Mouse (Mus musculus) kidney, postnatal 0 days (tissue): ENCODE measurements around the gene Kremen2. TPM values are rescaled to one million over a fixed set of nuclear protein-coding genes. Genes with fewer than 3 reads are reported as not detected.

ENCODE experiments used
- ATAC-seq: fragments of 200-750 bp; cut with Nextera tagmentation; replicated peaks from 2 replicates; pipeline ENCODE4 v1.8.0; 2017; ENCODE audit warnings: low read depth, moderate number of reproducible peaks, moderate TSS enrichment, moderate library complexity; ENCODE audit not compliant: low FRiP score
- DNase-seq: peaks from one replicate; pipeline ENCODE4 v3.0.0-alpha.2; 2016; ENCODE audit warnings: low spot score
- H3K27ac ChIP-seq: fragments of 300-500 bp; sonication (generic); 2 replicates; pipeline ENCODE4 v1.5.1; 2014; ENCODE audit warnings: mild to moderate bottlenecking
- H3K27me3 ChIP-seq: fragments of 300-500 bp; sonication (generic); 2 replicates; pipeline ENCODE4 v1.6.1; 2014; ENCODE audit warnings: low read length, mixed read lengths; ENCODE audit not compliant: insufficient read depth
- H3K36me3 ChIP-seq: fragments of 300-500 bp; sonication (generic); 2 replicates; pipeline ENCODE4 v1.6.1; 2014; ENCODE audit warnings: low read length, mixed read lengths; ENCODE audit not compliant: insufficient read depth
- H3K4me1 ChIP-seq: fragments of 300-500 bp; sonication (generic); replicated peaks from 2 replicates; pipeline ENCODE4 v1.6.1; 2014; ENCODE audit warnings: antibody characterized with exemption, low read length, mixed read lengths; ENCODE audit not compliant: insufficient read depth
- H3K4me2 ChIP-seq: fragments of 300-500 bp; sonication (generic); 2 replicates; pipeline ENCODE4 v1.6.1; 2014; ENCODE audit warnings: mild to moderate bottlenecking, low read length, moderate library complexity, mixed read lengths
- H3K4me3 ChIP-seq: fragments of 300-500 bp; sonication (generic); replicated peaks from 2 replicates; pipeline ENCODE4 v1.5.1; 2014; ENCODE audit warnings: low read depth, low read length
- H3K9ac ChIP-seq: fragments of 300-500 bp; sonication (generic); 2 replicates; pipeline ENCODE4 v1.6.1; 2014; ENCODE audit warnings: low read depth, low read length
- H3K9me3 ChIP-seq: fragments of 300-500 bp; sonication (generic); replicated peaks from 2 replicates; pipeline ENCODE4 v1.6.1; 2016; ENCODE audit warnings: low read length, inconsistent platforms, mixed read lengths
- CTCF ChIP-seq: IDR thresholded peaks from 2 replicates; pipeline ENCODE4 v1.5.1; 2016; ENCODE audit warnings: antibody characterized with exemption, low read depth, mild to moderate bottlenecking, moderate library complexity
- WGBS: fragments of 180-500 bp; shearing (Covaris S2); extraction: QIAGEN DNeasy Blood & Tissue Kit; methylation state at CpG from one replicate; pipeline ENCODE4 v1.1.7; 2014; 5-methylcytosine and 5-hydroxymethylcytosine counted together
- polyA plus RNA-seq: library from polyadenylated mRNA; unstranded; fragments of >200 nt; fragmentation: Nextera tagmentation; extraction: Ambion mirVana; gene quantifications from 2 replicates; pipeline ENCODE4 v1.2.1, GENCODE M21; 2015

The Kremen2 gene
- polyA plus RNA-seq, 1 experiment from 2014 or later: 0.29 TPM

DNA sequence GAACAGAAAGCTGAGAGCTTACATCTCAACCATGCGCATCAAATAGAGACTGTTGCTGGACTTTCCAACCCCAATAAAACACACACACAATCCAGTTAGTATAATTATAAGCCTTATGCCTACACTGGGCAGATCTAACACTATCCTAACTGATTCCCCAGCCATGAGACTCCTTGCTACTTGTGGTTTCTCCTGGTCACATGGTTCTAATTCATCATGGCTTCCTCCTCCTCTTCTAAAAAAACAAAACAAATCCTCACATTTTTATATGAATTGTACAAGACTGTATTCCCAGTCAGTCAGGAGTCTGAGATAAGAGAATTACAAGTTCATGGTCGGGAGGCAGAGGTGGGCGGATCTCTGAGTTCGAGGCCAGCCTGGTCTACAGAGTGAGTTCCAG lies 43.3 kb upstream of the Kremen2 start:
- Histone ChIP-seq H3K4me3 (no peak overlapping the region), H3K27me3 (no peaks in the 10 kb centered on the region), H3K9me3 (no peaks in the 10 kb centered on the region), H3K27ac (no peak overlapping the region), H3K4me1 (peaks cover 2% of the 10 kb centered on the region; the same call in 1 of the 2 replicates), H3K4me2 (no peak overlapping the region), H3K9ac (no peak overlapping the region), H3K36me3 (no peaks in the 10 kb centered on the region)
- TF ChIP-seq CTCF: no peak
- DNase-seq (no peak), ATAC-seq (no peak)
- 87% methylated on average over 4 of the region's 4 CpGs for WGBS

DNA sequence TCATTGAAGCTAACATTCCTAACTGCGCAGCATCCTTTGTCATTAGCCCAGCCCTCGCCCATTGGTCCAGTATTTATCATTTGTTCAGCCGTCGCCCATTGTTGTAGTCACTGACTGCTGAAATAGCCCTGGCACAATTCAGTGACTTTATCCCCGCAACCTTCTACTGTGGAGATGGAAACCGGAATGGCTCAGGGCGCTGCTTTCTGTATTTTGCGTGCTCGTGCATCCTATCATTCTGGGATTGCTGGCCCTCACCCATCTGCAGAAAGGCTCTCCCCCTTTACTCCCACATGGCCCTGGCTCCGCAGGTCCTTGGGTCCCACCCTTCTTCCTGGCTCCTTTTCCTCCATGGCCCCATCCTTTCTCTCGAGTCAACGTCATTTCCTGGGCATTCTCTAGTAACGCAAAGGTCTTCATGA lies 40.9 kb upstream of the Kremen2 start:
- Histone ChIP-seq H3K9me3 (no peaks in the 10 kb centered on the region), H3K27me3 (no peaks in the 10 kb centered on the region), H3K27ac (no peak overlapping the region), H3K4me3 (peak overlapping the region; percentile 46), H3K36me3 (no peaks in the 10 kb centered on the region), H3K4me1 (peaks cover 2% of the 10 kb centered on the region; the same call in 1 of the 2 replicates), H3K4me2 (peak overlapping the region; percentile 88), H3K9ac (no peak overlapping the region)
- DNase-seq (peak; percentile 49), ATAC-seq (no peak)
- 10% methylated on average over 13 of the region's 13 CpGs for WGBS
- TF ChIP-seq CTCF: no peak

DNA sequence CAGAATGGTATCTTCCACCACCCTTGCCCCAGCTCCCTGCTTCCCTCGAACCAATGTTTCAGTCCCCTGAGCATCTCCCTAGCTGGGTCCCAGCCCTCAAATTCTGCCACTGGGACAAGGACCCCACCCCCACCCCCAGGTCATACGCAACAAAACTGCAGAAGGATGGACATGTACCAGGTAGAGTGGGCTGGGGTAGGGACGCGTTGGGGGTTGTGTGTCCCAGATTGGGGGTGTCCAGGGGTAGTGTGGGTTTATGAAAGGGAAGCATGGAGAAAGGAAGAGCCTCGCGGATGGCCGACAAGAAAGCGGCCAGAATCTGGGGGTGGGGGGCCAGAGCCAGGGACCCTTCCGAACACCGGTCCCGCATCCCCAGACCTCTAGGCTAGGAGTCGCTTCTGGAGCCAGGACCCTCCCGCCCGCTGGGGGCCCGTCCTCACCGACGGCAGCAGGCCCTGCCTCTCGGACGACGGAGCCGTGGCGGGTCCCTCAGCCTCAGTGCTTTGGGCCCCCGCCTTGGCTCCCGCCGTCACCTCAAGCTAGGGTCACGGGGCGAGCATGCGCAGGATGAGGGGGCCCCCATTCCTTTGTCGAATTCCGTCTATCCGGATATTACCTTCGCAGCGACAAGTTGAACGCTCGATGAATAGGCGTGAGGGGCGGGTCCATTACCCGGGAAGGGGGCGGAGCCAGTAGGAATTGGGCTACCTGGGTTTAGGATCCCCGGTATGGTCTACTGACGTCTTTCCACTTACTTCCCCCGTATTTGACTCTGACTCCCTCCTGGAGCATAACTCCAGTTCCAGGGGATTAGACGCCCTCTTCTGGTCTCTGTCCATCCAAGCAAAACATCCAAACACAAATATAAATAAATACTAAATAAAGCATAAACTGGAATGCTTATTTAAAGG lies 40.2 kb upstream of the Kremen2 start, which contains the start of gene Flywch2:
Flywch2 (minus strand) TSS at position 521 of the 911 bp plus-strand sequence.
- DNase-seq (peak; percentile 79), ATAC-seq (peak; percentile 76)
- WGBS: 2% methylated on average over 43 of the region's 43 CpGs
- Histone ChIP-seq H3K9me3 (no peaks in the 10 kb centered on the region), H3K4me2 (peak within 1 kb of the TSS; percentile 88), H3K27ac (no peak within 1 kb of the TSS), H3K27me3 (no peaks in the 10 kb centered on the region), H3K4me1 (peaks cover 2% of the 10 kb centered on the region; the same call in 1 of the 2 replicates), H3K4me3 (peak within 1 kb of the TSS; percentile 46), H3K9ac (peak within 1 kb of the TSS; percentile 64), H3K36me3 (no peaks in the 10 kb centered on the region)
- TF ChIP-seq CTCF: 0 out of 2 replicates have a peak, but pooled peaks have one; percentile 33

DNA sequence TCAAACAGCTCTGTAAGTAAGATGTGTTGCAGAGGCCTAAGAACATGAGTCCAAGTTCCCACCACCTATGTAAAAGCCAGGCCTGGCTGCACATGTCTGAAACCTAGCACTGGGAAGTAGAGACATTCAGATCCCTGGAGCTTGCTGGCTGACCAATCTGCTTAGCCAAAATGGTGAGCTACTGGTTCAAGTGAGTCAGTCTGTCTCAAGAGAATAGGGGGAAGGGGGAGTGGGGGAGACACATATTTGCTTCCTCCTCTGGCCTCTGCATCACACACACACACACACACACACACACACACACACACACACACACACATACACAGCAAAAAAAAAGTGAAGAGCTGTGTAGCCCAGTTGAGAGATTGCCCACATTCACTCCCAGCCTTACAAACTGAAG lies 37.7 kb upstream of the Kremen2 start:
- H3K9me3 ChIP-seq: no peaks in the 10 kb centered on the region
- no peaks in the 10 kb centered on the region for H3K36me3 ChIP-seq
- no peaks in the 10 kb centered on the region for H3K27me3 ChIP-seq
- no peak for ATAC-seq
- TF ChIP-seq CTCF: no peak
- no peak overlapping the region for H3K9ac ChIP-seq
- H3K4me3 ChIP-seq: no peak overlapping the region
- no peak for DNase-seq
- H3K27ac ChIP-seq: no peak overlapping the region
- no peak overlapping the region for H3K4me2 ChIP-seq
- H3K4me1 ChIP-seq: 0 out of 2 replicates have a peak, but pooled peaks cover 2% of the 10 kb centered on the region

DNA sequence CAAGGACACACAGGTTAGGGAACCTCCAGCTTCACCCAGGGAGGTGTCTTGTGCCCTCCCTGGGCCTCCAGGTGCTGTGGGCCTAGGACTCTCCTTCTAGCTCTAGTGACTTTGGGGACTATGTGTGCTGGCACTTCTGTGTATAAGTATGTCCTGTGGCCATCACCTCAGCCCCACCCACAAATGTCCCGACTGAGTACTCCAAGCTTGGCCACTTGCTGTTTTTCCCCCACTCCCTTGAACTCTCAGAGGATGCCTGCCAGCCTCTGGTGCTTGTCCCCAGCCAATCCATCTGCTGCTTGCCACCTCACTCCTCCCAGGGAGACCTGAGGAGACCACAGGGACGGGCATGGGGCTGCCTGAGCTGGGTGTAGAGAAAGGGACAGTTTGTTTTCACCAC lies 32.8 kb upstream of the Kremen2 start:
- Histone ChIP-seq H3K27ac (no peak overlapping the region), H3K4me3 (no peak overlapping the region), H3K4me1 (no peaks in the 10 kb centered on the region), H3K9ac (no peak overlapping the region), H3K9me3 (no peaks in the 10 kb centered on the region), H3K4me2 (no peak overlapping the region), H3K36me3 (no peaks in the 10 kb centered on the region), H3K27me3 (no peaks in the 10 kb centered on the region)
- TF ChIP-seq CTCF: no peak
- WGBS: 25% methylated on average over 2 of the region's 2 CpGs
- DNase-seq: no peak
- no peak for ATAC-seq

DNA sequence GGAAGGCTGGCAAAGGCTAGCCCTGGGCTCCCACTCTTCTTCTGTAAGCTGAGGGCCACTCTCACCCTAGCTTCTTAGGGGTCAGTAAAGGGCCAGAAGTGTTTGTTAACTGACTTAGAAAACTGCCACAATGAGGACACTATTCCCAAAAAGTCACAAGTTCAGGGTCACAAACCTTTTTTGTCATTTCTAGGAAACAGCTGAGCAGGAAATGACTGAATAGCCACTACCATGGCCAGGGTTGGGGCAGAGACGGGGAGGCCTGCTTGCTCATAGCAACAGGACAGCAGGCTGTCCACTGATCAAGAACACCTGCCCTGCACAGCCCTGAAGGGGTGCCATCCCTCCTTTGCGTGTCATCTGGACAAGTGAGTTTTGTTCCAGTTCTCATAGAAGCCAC lies 31.5 kb upstream of the Kremen2 start:
- H3K36me3 ChIP-seq: no peaks in the 10 kb centered on the region
- no peak for TF ChIP-seq CTCF
- ATAC-seq (no peak), DNase-seq (peak; percentile 11)
- H3K27me3 ChIP-seq: no peaks in the 10 kb centered on the region
- WGBS: 52% methylated on average over 2 of the region's 2 CpGs
- no peak overlapping the region for H3K27ac ChIP-seq
- H3K9ac ChIP-seq: no peak overlapping the region
- H3K4me2 ChIP-seq: no peak overlapping the region
- H3K4me3 ChIP-seq: no peak overlapping the region
- no peaks in the 10 kb centered on the region for H3K4me1 ChIP-seq
- H3K9me3 ChIP-seq: no peaks in the 10 kb centered on the region
